Mouse (Mus musculus): ENCODE data around the gene Dstyk.

Gene Dstyk

DNA sequence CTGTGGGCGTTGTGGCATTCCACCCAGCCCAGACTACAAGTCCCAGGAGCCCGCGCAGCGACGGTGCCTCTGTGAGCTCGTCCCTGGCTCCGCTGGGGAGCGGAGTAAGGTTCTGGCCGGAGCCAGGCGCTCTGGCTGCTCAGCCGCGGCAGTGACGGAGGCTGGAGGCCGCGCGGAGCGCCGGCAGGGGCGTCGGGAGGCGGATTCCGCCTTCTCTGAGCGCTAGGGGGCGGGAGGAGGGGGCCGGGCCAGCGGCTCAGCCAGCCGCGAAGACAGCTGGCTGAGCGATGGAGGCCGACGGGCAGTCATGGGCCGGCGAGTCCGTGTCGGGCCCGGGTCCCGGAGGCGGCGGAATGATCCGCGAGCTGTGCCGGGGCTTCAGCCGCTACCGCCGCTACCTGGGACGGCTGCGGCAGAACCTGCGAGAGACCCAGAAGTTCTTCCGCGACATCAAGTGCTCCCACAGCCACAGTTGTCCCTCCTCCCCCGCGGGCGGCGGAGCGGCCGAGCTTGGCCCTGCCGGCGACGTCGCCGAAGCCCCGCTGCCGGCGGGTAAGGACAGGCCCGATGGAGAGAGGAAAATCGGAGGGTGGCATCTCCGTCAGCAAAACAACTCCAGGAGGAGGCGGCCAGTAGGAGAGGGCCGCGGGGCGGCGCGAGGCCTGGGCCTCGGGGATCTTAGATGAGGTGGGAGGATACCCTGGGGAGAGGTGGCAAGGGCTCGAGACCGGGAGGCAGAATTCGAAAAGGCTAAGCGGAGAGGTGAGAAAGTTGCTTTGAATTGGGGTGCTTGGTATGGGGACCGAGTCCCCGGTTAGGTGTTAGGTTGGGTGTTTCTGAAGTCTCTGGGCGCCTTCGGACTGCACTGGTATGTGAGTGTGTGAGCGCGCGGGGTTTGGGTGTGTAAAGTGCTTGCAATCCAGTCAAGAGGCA lies at the start of gene Dstyk:
Gene Dstyk (plus strand): TSS at position 237 of the 933 bp plus-strand sequence.
- DNase-seq (ENCODE audit: low spot score): peak; percentile 95

DNA sequence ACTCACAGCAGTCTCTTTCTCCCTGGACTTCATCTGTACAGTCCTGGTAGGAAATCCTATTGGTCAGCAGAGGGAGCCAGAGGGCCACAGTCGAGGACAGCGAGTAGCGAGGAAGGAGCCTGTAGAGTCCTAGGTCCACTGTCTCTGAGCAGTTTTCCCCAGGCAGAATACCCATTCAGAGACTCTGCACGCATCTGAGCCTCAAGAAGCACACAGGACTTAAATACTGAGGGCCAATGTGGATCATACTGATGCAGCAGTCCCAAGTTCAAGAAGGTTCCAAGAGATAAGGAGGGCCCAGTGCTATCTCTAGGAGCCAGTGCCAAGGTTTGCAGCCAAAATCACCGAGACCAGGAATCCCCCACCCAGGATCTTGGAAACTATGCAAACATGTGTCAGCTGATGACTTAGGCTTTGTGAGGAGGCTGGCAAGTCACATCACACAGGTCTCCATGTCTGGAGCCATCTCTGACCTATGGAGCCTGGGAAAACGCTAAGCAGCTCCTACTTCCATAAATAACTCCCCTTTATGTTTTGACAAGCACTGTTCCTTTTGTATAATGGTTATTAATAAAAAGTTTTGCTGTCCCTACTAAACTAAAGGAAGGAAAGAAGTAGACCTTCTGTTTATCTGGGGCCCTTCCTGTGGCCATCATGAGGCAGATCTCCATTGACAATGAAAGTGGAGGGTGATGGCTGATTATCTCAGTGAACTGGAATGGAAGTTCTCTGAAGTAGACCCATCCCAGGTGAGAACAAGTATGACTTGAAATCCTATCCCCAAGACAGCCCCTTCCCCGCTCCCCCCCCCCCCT lies 49.5 kb upstream of the Dstyk start:
- DNase-seq (ENCODE audit: low spot score): peak; percentile 89

DNA sequence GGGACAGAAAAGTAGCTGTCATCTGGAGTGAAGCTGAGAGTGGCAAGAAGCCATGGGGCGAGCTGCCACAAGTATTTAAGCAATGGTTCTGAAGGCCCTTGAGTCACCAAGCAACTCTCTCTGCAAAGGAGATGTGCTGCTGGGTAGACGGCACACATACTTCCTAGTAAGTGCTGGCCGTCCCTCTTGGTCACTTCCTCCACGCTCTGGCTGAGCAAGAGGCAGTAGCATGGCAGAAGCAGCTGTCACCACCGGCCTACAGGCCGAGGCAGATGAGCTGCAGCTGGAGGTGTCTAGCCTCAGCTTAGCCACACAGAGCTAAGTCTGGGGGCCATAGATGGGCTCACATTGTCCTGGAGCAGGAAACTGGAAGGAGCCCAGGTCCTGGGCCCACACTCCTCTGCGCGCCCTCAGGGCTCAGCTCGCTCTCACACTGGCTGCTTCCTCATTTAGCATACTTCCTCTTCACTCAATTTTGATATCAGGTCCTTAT lies 46.6 kb upstream of the Dstyk start:
- no peak for DNase-seq (ENCODE audit: low spot score)

DNA sequence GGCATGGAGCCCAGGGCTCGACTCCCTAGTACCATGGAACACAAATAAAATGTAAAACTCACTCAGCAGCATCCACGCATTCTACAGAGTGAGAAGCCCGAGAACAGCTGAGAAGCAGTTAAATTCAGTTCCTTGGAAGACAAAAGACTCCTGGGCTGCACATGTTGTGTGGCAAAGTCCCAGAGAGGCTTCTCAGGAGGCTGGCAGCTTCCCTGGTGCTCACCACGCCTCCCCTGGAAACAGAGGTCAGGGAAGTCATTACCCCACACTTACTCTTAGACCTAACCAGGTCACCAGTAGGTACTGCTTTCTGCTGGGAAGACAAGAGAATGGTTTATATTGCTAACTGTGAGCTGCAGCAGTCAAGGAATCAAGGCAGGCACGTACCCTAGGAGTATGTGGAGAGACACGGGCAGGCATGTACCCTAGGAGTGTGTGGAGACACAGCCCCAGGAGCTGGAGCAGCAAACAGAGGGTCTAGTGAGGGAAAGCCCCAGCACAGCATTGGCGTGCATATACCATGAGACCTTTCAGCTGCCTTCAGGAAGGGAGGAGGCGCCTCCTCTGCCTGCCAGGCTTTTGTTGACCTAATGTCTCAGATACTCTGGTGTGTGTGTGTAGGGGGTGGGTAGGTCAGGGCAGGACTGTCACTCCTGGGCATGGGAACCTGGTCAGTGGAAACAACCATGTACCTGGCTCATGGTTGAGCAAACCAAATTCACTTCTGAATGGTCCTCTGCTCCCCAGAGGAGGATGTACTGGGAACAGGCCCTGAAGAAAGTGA lies 45.9 kb upstream of the Dstyk start:
- DNase-seq (ENCODE audit: low spot score): no peak

DNA sequence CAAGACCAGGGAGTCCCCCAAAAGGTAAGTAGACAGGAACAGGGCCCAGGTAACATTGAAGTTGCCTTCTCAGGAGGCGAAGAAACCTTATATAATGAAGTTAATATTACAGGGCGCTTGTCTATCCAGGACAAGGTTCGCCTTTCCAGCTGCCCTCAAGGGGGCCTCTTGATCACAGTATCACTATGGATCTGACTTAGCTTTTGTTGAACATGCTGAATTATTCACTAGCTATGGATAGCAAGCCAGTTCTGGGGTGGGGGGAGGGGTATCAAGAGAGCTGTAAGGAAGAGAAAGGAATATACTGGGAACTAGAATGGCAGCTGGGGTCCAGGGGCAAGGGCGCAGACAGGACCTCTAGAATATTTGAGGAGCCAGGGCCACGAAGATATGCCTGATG lies 45.0 kb upstream of the Dstyk start:
- DNase-seq (ENCODE audit: low spot score): no peak

DNA sequence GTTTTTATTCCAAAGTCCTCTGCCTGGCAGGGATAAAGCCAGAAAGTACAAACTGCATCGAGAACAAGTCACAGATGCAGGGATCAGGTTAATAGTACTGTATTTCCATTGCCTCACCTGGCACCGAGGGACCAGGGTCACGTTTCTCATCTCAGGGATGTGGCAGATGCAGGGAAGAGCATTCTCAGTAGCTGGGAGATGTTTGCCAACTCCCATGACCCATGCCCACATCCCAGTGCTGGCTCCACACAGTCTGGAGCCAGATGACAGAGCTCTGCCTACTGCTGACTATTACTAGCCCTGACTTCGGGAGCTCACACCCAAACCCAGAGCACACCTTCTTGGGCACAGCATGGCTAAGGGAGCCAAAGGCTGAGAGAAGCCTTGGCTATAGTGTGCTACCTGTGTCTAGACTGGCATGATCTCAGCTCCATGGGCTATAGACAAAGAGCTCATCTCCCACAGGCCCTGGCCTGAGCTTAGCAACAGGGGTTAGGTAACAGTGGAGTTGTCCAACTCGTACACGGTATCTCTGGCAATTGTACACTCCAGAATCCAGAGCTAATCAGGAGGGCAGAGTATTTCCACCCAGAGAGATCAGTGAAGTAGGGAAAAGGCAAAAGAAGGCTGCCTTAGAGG lies 44.3 kb upstream of the Dstyk start:
- DNase-seq (ENCODE audit: low spot score): no peak

DNA sequence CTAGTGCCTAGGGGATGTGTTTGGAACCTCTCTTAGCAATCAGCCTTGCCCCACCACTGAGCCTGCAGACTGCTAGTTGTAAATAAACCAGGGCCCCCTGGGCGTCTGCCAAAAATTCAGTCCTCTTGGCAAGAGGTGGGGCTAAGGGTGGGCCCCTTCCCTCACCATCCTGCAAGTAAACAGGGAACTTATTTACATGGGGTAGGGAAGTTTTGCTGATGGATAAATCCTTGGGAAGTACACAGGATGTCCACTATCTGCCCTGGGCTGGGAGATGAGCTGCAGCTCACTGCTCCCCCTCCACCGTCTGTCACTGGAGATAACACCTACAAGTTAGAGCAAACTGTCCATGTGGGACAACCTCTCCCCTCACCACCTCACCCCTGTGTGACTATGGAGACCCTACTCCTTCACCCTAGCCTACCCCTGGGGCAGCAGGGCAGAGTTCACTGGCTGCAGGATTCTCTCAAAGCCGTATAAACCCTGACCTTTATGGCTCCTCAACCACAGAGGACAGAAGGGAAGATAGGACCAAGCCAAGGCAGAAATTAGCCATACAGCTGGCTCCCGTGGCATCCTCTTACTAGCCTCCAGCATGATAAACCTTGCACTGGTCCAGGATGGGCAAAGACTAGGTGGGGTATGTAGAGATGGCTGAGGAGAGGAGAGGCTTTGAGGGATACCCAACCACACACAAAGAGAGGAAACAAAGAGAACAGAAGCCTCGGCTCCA lies 43.0 kb upstream of the Dstyk start:
- DNase-seq (ENCODE audit: low spot score): no peak

DNA sequence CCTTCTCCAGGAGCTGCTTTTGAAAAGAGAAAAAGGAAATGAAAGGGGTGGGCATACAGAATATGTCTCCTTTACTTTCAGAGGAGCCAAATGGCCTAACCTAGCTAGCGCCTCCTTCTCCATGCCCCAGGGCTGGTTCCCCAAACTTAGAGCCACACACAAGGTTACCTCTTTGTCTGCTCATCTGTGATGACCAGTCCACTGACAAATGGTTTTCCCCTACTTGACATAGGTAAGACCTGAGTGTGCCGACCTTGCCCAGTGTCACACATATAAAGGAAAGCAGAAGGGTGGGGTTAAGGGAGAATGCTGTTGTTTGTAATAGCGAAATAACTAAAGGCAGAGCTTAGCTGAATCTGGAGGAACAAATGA lies 42.5 kb upstream of the Dstyk start:
- no peak for DNase-seq (ENCODE audit: low spot score)

DNA sequence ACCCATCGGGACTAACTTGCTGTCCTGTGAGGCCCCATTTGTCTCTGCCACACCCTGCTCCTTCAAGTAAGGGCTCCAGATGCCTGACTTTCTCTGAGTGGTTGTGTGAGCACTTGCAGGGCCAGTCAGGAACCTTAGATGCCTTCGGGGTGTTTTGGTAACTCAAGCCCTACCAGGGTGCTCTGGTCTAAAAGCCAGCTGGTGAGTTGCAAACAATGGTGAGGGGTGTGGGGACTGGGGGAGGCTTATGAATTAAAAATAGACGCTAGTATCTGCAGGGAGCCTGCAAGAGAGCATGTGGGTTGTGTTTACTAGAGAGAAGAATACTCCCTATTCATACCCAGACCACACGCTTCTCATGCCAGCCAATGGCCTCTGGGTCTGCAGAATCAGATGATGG lies 42.1 kb upstream of the Dstyk start:
- no peak for DNase-seq (ENCODE audit: low spot score)

DNA sequence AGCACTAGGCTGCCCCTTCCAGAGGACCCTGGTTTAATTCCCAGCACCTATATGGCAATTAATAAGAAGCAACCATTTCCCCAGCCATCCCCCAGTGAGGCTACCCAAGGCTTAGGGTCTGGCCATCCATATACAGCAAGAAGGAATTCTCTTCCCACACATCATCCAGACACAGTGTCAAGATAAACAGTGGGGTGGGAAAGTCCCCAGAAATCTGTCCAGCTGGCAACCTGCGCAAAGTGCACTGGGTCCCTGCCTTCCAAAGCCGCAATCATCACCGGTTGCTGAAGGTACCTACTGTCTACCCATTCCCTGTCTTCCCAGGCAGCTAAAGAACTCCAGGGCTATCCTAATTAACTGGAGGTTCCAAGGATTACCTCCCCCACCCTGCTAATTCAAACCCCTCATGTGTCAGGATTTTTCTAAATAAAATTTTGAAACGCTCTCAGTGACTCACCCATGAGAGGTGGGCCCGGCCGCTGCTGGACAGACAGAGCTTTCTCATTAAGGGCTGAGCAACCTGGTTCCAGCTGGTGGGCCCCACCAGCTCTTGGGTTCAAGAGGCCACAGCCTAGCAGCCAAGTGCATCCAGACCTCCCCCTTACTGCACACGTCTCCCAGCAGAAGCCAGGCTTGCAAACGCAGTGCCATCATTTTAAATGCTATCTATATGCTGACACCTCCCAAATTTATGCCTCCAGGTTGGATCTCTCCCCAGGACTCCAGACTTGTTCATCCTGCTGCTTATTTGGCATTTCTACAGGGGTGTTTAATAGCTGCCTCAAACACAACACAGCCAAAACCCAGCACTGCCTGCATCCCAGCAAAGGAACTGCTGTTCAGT lies 40.9 kb upstream of the Dstyk start:
- DNase-seq (ENCODE audit: low spot score): no peak

DNA sequence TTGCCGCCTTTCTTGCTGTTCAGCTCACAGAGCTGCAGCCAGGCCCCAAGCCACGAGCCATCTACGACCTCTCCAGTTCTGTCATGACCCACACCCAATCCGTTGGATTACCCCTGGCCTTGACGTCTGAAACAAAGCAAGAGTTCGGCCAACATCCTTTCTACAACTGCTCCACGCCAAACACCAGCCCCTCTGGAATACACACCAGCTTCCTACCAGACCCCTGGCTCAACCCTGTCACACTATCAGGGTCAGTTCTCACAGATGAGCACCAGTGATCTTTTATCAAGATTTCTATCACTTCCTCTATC lies 40.3 kb upstream of the Dstyk start:
- DNase-seq (ENCODE audit: low spot score): no peak

DNA sequence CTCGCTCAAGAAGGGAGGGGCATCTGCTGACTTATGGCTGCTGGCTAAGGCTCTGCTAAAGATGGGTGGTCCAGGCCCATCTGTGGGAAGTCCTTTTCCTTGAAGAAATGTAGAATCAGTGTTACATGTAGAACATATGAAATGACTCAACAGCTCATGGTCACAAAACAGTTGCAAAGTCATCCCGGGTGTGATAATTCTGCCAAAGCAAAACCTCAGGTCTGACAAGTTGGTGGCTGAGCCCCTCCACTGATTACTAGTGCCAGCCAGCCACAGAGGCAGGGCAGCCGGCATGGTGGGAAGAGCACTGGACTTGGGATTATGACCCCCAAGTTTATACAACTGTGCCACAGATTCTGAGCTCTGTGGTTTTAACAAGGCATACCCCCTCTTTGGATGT lies 39.5 kb upstream of the Dstyk start:
- DNase-seq (ENCODE audit: low spot score): no peak

DNA sequence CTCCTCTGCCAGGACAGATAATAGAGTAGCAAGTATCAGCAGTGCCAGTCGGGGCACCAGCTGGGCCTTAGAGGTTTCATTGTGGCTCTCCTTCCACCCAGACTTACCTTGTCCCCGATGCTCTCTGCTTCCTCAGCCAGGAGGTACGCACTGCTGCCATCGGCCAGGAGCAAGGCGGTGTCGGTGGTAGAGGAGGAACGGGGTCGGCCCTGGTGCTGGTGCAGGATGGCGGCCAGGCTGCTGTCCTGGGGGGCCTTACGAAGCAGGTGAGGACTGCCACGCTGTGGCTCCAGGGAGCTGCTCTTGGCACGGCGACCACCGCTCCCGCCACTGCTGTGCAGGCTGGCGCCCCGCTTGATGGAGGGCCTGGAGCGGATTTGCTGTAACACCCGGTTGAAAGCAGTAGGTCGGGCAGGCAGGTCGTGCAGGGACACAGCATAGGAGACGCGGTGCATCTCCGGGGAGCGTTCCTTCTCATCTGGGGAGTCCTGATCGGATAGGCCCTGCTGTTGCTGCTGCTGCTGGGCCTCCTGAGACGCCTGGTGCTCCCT lies 36.7 kb upstream of the Dstyk start:
- no peak for DNase-seq (ENCODE audit: low spot score)

DNA sequence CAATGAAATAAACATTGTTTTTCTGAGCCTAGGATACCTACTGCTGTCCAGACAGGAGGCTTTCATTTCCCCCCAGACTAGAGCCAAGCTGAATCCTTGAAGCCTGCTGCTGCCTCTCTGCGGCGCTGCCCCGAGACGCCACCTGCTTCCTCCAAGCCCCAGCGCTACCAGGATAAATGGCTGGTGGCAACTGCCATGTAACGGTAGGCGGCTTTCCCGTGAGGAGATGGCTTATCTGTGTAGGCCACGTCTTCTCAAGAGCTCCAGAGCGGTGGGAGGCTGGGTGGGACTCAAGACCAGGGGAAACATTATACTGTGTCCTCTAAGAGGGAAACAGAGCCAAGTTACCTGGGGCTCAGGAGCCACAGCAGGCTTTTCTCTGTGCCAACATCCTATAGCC lies 35.4 kb upstream of the Dstyk start:
- no peak for DNase-seq (ENCODE audit: low spot score)

DNA sequence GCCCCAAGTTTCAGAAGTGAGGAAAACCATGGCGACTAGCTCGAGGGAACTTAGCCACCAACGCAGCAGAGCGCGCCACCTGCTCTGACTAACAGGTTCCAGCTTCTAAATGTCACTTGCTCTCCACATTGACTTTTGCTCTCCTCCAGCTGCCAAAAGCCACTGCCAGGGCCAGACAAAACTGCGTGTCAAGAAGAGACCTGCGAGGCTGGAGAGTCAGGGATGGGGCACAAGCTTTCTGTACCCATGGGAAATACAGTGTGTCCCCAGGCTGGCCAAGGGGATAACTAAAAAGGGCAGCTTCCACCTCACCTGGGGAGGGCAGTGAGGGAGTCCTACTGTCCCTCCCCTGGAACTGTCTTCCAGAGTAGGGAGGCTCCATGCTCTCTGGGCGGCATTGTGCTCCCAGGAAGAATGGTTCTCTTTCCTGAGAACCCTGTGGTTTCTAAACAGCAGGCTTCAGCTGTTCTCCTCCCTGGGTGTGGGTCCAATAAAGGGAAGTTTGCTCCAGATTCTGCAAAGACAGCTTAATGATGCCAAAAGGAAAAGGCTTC lies 33.3 kb upstream of the Dstyk start:
- no peak for DNase-seq (ENCODE audit: low spot score)

DNA sequence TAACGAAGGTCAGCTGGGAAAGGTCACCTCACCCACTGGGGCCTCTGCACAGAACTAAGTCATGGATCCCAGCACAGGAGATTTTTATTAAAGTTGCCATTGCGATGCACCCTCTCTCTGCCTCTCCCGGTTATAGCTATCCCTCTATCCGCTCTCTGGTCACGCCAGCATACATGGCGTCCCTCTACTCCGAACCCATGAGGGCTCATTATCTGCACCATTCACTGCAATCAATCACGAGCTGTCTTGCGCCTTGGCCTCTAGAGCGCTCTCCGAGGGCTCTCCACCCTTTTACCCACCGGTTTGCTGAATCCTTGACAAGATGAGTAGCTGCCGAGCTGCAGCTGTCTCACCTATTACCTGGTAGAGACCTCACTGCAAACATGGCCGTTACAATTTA lies 32.1 kb upstream of the Dstyk start:
- no peak for DNase-seq (ENCODE audit: low spot score)

DNA sequence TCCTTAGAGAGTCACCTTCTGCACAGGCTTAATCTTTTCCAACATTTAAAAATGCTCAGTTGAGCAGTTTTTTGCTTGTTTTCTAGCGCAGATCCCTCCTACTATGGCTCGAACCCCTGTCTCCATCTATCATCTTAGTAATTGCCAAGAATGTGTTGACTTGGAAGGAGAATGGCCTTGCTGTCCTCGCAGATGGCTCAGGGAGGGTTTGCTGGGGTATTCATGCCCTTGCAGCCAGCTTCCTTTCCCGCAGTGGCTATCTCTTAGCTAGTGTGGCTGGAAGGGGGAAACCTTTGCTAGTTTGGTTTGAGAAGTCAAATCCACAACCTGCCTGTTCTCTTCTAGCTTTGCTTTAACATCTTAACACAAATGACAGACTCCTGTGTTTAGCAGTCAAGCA lies 31.6 kb upstream of the Dstyk start:
- no peak for DNase-seq (ENCODE audit: low spot score)

DNA sequence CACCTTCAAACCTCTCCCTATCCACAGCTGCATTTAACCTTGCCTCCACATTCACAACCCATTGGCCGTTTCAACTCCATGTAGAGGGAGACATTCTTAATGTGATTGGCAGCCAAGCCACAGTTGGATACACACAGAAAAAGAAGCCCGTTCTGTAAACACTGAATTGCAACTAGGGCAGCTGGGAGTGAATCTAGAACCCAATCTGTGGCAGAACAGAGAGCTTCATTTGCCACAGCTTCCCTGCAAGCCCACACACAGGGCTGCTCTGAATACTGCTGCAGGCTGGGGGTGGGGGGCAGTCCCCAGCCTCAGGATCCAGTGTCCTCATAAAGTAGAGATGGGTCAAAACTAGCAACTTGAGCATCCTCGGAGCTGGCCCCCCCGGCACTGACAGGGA lies 31.1 kb upstream of the Dstyk start:
- DNase-seq (ENCODE audit: low spot score): no peak

DNA sequence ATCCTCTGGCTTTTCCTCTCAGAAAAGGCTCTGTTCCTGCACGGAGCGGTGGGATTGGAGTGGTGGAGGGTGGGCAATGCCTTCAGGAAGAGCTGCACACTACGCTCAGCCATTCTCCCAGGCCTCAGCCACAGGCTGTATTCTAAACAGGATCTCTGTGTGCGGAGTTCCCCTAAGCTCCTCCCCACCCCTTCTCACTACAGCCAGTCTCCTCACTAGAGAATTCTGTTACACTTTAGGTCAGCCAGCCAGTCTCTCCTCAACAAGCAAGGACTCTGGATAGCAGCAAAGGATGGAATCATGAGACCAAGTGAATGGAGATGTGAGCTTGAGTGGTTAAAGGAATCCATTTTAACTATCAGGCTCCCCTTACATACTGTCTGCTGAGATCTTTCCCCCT lies 29.4 kb upstream of the Dstyk start:
- DNase-seq (ENCODE audit: low spot score): no peak

Data from urinary bladder, postnatal 14 days (tissue).